Mouse (Mus musculus) heart, postnatal 36 days (tissue): Measurements from ENCODE around the gene Tbx2. TPM values are rescaled to one million over a fixed set of nuclear protein-coding genes. Genes with fewer than 3 reads are reported as not detected.

Source experiments
- DNase-seq, 2 experiments: peaks; one replicate each; pipeline ENCODE4 v3.0.0; 2021 to 2022
- intact Hi-C: fragments of 180-260 bp; cut with DNase I; formaldehyde crosslinking; loops from one replicate; pipeline ENCODE4 v1.15.1; 2025
- total RNA-seq, 2 experiments: library from RNA; stranded (reverse); gene quantifications; 2 replicates each; pipeline ENCODE4 v1.2.3; 2021

The Tbx2 gene
- 1 to 10 TPM; 6.2 to 6.9 TPM for total RNA-seq

- intact Hi-C loops, result no loop called here
- peak; percentile 71 to 82 for DNase-seq
Observed at GRCm38 (mm10) chr11:85832231-85832924, at the start of gene Tbx2. Gene Tbx2 (plus strand): TSS chr11:85832551.

- intact Hi-C loops, result no loop called here
- DNase-seq, result no peak
Observed at GRCm38 (mm10) chr11:85786113-85786718, 46.1 kb upstream of the Tbx2 start.

GRCm38 (mm10) chr11:85789750-85790149 lies 42.6 kb upstream of the Tbx2 start:
- intact Hi-C loops, result no loop called here
- no peak for DNase-seq

- no peak for DNase-seq
- intact Hi-C loops, result no loop called here
Observed at GRCm38 (mm10) chr11:85790267-85790666, 42.1 kb upstream of the Tbx2 start.

- no peak for DNase-seq
- intact Hi-C loops, result no loop called here
Observed at GRCm38 (mm10) chr11:85791212-85791611, 41.1 kb upstream of the Tbx2 start.

GRCm38 (mm10) chr11:85792534-85793215 lies 39.7 kb upstream of the Tbx2 start:
- intact Hi-C loops, result no loop called here
- DNase-seq, result no peak

GRCm38 (mm10) chr11:85799456-85799855 lies 32.9 kb upstream of the Tbx2 start:
- no peak for DNase-seq
- intact Hi-C loops, result no loop called here

- peak; percentile 50 to 57 for DNase-seq
Observed at GRCm38 (mm10) chr11:85799856-85800255, 32.5 kb upstream of the Tbx2 start.

GRCm38 (mm10) chr11:85800380-85800779 lies 32.0 kb upstream of the Tbx2 start:
- DNase-seq, result no peak
- intact Hi-C loops, result no loop called here

More at GRCm38 (mm10) chr11:85799856-85800255, 32.5 kb upstream of the Tbx2 start:
- intact Hi-C loops, result no loop called here

- DNase-seq, result no peak
- intact Hi-C loops, result no loop called here
Observed at GRCm38 (mm10) chr11:85804048-85804447, 28.3 kb upstream of the Tbx2 start.

- intact Hi-C loops, result no loop called here
- DNase-seq, result no peak
Observed at GRCm38 (mm10) chr11:85805779-85806178, 26.6 kb upstream of the Tbx2 start.

- DNase-seq, result no peak
- intact Hi-C loops, result no loop called here
Observed at GRCm38 (mm10) chr11:85807353-85807752, 25.0 kb upstream of the Tbx2 start.

GRCm38 (mm10) chr11:85811229-85811628 lies 21.1 kb upstream of the Tbx2 start:
- DNase-seq, result no peak
- intact Hi-C loops, result no loop called here

GRCm38 (mm10) chr11:85811676-85812075 lies 20.7 kb upstream of the Tbx2 start:
- no peak for DNase-seq
- intact Hi-C loops, result no loop called here

- intact Hi-C loops, result no loop called here
- DNase-seq, result no peak
Observed at GRCm38 (mm10) chr11:85812201-85812966, 20.0 kb upstream of the Tbx2 start.

GRCm38 (mm10) chr11:85814678-85815077 lies 17.7 kb upstream of the Tbx2 start:
- intact Hi-C loops, result no loop called here
- DNase-seq, result no peak

GRCm38 (mm10) chr11:85816471-85816870 lies 15.9 kb upstream of the Tbx2 start:
- DNase-seq, result no peak
- intact Hi-C loops, result no loop called here

GRCm38 (mm10) chr11:85818401-85818800 lies 13.9 kb upstream of the Tbx2 start:
- intact Hi-C loops, result no loop called here
- no peak for DNase-seq

GRCm38 (mm10) chr11:85820959-85821358 lies 11.4 kb upstream of the Tbx2 start:
- DNase-seq, result no peak
- intact Hi-C loops, result loop anchor here (5.0 kb wide), 3 partner anchors 94 to 354 kb away; no protein-coding TSS in a partner anchor

GRCm38 (mm10) chr11:85821659-85822058 lies 10.7 kb upstream of the Tbx2 start:
- intact Hi-C loops, result loop anchor here (2.0 to 5.0 kb wide), 5 partner anchors 61 to 354 kb away; no protein-coding TSS in a partner anchor
- DNase-seq, result no peak

GRCm38 (mm10) chr11:85823181-85823580 lies 9.2 kb upstream of the Tbx2 start:
- peak; percentile 86 to 89 for DNase-seq
- intact Hi-C loops, result loop anchor here (2.0 to 5.0 kb wide), 5 partner anchors 62 to 356 kb away; no protein-coding TSS in a partner anchor
